Mouse (Mus musculus): ENCODE measurements around the gene Tnnt2.

The Tnnt2 gene

DNA sequence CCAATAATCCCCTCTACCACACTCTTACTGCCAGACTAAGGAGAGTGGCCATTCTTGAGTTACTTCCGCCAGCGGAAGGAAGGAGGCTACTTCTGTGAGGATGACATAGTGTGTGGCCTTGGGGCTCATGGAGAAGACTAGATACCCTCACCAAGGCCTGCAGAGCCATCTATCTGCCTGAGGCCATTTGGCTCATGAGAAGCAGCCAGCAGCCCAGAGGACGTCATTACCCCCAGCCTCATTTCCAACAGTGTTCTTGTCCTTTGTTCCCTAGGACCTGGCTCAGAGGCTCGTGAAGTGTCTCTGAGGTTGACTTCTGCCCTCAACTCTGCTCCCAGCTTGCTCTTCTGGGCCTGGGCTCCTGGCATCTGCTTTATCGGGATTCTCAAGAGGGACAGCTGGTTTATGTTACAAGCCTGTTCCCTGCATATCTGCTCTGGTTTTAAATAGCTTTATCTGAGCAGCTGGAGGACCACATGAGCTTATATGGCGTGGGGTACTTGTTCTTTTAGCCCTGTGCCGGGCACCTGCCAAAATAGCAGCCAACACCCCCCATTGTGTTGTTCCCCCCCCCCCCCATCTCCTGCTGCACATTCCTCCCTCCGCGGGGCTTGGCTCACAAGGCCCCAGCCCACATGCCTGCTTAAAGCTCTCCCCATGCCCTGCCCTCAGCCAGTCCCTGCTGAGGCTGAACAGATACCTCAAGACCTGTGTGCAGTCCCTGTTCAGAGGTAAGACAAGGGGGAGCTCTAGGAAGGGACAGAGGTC is at the start of gene Tnnt2:
Tnnt2 (plus strand) TSS at position 639 of the 768 bp plus-strand sequence.
- no peak for DNase-seq (ENCODE audit: low read depth, low spot score)

GRCm38 (mm10) chr1:135787799-135788198 is 48.4 kb upstream of the Tnnt2 start:
- peak; percentile 94 for DNase-seq (ENCODE audit: low read depth, low spot score)

DNA sequence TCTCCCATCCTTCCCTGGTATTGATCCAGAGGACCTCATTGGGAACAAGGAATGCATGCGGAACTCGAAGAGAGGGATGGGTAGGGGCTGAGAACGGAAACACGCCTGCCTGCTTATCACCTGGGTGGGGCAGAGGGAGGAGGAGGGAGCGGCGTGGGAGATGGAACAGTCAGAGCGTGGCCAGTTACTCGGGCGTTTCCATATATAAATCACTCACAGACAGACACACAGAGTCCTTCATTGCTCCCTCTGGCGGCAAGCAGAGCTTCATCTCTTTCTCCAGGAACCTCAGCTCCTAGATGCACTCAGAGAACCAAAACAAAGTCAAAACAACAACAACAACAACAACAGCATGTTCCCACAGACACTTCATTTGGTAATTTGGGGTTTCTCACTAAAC is 47.4 kb upstream of the Tnnt2 start:
- DNase-seq (ENCODE audit: low read depth, low spot score): peak; percentile 79

DNA sequence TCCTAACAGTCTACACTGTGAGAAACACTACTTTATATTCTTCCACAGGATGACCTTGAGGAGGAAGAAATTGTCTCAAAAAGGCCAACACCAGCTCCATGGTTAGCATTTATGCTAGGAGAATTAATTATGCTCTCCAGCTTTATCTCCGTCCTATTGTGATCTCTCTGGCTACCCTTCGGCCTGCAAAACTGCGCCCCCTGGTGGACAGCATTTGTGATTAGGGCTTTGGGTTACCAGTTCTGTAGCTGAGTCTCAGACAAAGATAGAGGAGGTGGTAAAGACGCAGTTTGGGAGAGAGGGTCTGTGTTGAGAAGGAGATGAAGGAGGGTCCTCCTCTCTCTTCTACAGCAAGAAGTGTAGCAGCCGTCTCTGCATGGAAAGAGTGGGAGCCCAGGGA is 46.3 kb upstream of the Tnnt2 start:
- DNase-seq (ENCODE audit: low read depth, low spot score): peak; percentile 84

DNA sequence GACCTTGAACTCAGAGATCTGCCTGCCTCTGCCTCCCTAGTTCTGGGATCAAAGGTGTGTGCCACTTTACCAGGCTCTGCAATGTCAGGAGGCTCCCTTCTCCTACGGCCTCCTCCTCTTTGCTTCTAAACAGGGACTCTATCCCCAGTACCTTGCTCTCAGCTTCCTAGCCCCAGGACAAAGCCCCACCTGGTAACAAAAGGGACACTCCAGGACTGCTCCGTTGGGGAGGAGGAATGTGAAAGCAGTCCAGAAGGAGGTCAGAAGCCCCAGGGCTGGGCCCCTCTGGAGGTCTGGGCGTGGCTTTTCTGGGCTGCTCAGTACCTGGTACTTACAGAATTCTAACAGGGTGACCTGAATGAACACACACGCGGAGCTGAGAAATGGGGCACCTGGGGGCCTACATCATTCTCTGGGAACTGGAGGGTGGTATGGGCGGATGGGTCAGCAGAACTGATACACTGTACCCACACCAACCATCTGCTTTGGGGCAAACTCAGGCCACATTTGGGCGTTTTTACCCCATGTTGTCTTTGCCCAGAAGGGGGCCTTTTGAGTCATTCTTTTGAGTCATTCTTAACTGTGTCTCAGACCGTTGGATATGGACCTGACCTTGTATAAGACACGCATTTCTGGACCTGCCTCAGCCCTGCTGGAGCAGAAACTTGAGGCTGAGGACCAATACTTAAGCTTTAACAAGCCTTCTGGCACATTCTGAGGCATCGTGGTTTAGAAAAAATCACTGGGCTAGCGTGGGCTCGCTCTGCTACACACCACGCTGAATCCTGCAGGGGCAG is 43.8 kb upstream of the Tnnt2 start:
- peak; percentile 88 for DNase-seq (ENCODE audit: low read depth, low spot score)

- DNase-seq (ENCODE audit: low read depth, low spot score): no peak
These were observed 42.6 kb upstream of the Tnnt2 start for GRCm38 (mm10) chr1:135793370-135794215.

GRCm38 (mm10) chr1:135794216-135795134 is 41.7 kb upstream of the Tnnt2 start:
- DNase-seq (ENCODE audit: low read depth, low spot score): peak; percentile 38

- no peak for DNase-seq (ENCODE audit: low read depth, low spot score)
These were observed 37.7 kb upstream of the Tnnt2 start for GRCm38 (mm10) chr1:135798492-135798891.

- DNase-seq (ENCODE audit: low read depth, low spot score): no peak
These were observed 37.0 kb upstream of the Tnnt2 start for GRCm38 (mm10) chr1:135799109-135799627.

- no peak for DNase-seq (ENCODE audit: low read depth, low spot score)
These were observed 35.8 kb upstream of the Tnnt2 start for GRCm38 (mm10) chr1:135800192-135800950.

DNA sequence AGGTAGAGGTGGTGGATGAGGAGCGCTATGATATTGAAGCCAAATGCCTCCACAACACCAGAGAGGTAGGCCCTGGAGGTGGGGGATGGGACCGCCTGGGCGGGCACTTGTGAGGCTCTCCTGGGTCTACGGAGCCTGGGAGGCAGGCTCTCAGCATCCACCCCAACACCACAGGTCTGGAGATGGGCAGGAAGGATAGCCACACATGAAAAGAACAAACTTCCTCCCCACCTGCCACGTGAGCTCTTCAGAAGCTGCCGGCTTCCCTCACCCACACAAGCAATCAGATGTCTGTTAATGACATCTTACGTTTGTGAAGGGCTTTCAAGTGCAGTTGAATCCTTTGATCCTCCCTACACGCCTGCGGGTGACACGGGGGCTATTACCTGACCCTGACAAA is 28.6 kb upstream of the Tnnt2 start:
- DNase-seq (ENCODE audit: low read depth, low spot score): no peak

DNA sequence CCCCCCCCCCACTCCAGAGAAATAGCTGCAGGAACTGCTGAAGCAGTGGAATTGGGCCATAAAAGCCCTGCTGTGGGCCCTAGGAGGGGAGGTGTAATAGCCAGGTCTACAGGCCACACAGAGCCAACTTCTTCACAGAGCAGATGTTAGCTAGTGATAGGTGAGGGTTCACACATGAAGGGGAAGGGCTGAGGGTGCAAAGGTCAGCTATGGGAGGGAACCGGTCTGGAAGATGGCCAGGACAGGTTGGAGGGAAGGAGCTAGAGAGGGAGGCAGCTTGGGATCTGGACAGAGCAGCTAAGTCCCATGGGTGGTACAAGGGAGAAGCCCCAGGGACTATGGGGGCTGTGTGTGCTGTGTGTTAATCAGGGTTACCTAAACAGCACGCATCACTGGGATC is 26.0 kb upstream of the Tnnt2 start:
- no peak for DNase-seq (ENCODE audit: low read depth, low spot score)

DNA sequence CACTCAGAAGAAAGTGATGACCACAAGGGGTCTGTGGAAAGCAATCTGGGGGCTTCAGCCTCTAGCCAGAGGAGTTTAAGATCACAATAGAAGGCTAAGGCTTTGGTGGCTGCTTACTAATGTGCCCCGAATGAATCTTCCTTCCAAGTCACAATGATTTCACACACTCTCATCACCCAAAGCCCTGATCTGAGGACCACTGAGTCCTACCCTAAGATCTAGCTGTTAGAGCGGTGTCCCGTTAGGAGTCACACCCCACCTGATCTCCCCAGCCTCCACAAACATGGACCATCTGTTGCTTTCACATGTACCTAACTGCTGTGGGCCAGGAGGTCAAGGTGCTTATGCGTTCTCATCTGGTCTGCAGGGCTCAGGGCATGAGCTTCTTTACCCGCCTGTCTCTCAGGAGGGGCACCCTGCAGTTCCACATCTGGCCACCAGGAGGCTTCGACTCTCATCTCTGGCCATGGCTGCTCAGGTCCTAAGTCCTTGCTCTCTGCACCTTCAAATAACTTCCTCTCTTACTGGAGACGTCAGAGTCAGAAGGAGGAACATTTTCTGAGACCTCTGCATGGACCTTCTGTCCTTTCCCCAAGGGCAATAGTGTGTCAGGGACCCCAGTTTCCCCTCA is 25.0 kb upstream of the Tnnt2 start:
- peak; percentile 87 for DNase-seq (ENCODE audit: low read depth, low spot score)

GRCm38 (mm10) chr1:135812205-135812604 is 23.9 kb upstream of the Tnnt2 start:
- no peak for DNase-seq (ENCODE audit: low read depth, low spot score)

DNA sequence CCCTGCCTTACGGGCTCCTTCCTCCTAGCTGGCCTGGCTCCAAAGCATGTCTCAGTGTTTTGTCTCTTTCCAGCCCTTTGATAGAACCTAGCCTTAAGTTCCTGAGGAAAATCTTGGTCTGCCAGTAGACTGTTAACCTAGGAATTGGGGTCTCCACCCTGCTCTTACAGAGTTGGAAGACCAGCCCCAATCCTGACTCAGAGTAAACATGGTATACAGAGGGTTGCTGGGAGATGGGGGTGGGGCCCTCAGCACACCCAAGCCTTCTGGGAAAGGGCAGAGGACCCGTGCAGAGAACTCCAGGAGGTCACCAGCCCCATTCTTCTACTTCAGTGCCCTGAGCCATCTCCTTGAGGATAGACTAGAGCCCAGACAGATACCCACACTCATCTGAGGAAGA is 23.5 kb upstream of the Tnnt2 start:
- DNase-seq (ENCODE audit: low read depth, low spot score): no peak

- no peak for DNase-seq (ENCODE audit: low read depth, low spot score)
These were observed 23.1 kb upstream of the Tnnt2 start for GRCm38 (mm10) chr1:135813071-135813470.

DNA sequence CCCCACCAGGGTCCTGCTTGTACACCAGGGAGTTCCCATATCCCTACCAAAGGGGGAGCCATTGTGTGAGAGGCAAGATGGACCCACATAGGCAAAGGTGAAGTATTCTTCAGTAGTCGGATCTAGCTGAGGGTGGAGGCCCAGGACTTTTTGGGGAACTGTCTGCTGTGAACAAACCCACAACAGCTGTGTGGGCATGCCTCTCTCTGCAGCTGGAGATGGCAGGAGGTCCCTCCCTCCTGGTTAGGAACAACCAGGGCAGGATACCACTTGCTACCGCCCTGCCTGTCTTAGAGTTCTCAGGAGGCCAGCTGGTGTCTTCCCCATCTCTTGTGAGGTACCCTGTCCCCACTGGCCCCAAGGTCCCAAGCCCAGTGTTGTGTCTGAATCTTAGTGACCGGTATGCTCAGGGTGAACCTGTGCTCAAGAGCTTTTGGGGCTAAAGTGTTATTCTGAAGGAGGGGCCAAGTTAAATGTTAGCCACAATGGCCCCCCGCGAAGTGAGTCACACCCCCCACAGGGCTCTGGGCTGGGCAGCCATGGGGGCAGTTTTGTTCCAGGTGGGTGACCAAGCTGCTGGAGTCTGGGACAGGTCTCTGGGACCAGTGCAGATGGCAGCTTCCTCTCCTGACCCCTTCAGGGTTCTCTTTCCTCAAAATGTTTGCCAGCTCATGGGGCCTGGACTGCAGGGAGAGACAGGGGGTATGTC is 22.3 kb upstream of the Tnnt2 start:
- DNase-seq (ENCODE audit: low read depth, low spot score): no peak

- no peak for DNase-seq (ENCODE audit: low read depth, low spot score)
These were observed 21.6 kb upstream of the Tnnt2 start for GRCm38 (mm10) chr1:135814531-135814930.

DNA sequence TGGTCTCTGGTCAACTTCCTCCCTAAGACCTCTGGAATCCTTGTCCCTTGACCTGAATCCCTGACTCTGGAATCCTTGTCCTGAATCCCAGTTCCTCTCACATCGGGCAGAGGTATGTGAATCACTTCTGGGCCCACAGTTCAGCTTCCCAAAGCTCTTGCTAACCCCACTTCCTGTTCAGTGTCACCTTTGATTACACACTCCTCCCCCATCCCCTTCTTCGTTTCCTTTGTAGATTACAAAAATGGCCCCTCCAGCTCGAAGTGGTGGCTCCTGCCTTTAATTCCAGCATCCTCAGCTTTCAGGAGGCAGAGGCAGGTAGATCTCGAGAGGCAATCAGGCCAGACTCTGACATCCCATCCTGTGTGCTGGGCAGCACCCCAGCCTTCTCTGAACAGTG is 18.6 kb upstream of the Tnnt2 start:
- no peak for DNase-seq (ENCODE audit: low read depth, low spot score)
